Mouse (Mus musculus) testis, adult 2 months (tissue): ENCODE results near the gene Casc4.

Experiments used
- CTCF ChIP-seq: fragments of 200-500 bp; IDR thresholded peaks from 2 replicates; pipeline ENCODE4 v1.5.1; 2012; ENCODE audit warnings: low read depth, mild to moderate bottlenecking, inconsistent platforms, low read length, moderate library complexity; ENCODE audit not compliant: control insufficient read depth, insufficient read depth, insufficient replicate concordance
- POLR2A ChIP-seq: fragments of 200-500 bp; IDR thresholded peaks from 2 replicates; pipeline ENCODE4 v1.6.1; 2012; ENCODE audit warnings: low read depth, mild to moderate bottlenecking, inconsistent platforms, low read length, moderate library complexity; ENCODE audit not compliant: control insufficient read depth

DNA sequence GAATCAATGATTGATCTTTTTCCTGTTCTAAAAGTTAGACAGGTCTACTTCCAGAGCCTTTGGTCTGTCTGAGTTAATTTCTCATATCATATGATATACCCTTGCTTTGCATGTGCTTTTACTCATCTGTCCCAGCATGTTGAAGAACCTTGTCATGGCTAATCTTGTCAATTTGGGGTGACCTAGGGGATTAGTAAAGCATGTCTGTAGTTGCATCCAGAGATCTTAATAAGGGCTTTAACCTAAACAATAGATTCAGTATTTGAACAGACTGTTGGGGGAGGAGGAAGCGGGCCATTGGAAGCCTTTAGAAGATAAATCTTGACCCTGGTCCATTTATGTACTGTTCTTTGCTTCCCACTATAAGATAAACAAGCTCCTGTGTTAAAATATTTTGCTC, 12.7 kb downstream of the Casc4 start:
- no peak for TF ChIP-seq CTCF
- no peak for TF ChIP-seq POLR2A
